Mouse (Mus musculus): ENCODE measurements around the gene Ifnl3.

- no peak for TF ChIP-seq ZNF384 (IDR thresholded peaks at IDR 0.05; ENCODE audit: low read depth, low read length)
- TF ChIP-seq CHD2 (IDR thresholded peaks at IDR 0.05; ENCODE audit: low read depth, low read length) = no peak
- TF ChIP-seq HCFC1 (IDR thresholded peaks at IDR 0.05; ENCODE audit: borderline replicate concordance, insufficient read depth, low read length) = no peak
- no peak for TF ChIP-seq MAFK (IDR thresholded peaks at IDR 0.05; ENCODE audit: insufficient read depth, low read depth, low read length)
- TF ChIP-seq ZC3H11A (IDR thresholded peaks at IDR 0.05; ENCODE audit: borderline replicate concordance, low read depth, low read length) = no peak
These were observed 47.8 kb downstream of the Ifnl3 start for GRCm38 (mm10) chr7:28570291-28570981.

Data from ES-E14 (cell line).